Mouse (Mus musculus) cerebellum, adult 11 months (tissue): ENCODE results near the gene Rtp1.

ENCODE experiments used
- DNase-seq: peaks from one replicate; pipeline ENCODE4 v3.0.0; 2022

The Rtp1 gene

GRCm38 (mm10) chr16:23457338-23457737, 28.4 kb downstream of the Rtp1 start:
- DNase-seq, result no peak

GRCm38 (mm10) chr16:23458906-23459588, 30.1 kb downstream of the Rtp1 start:
- no peak for DNase-seq

GRCm38 (mm10) chr16:23463671-23464347, 34.9 kb downstream of the Rtp1 start:
- DNase-seq, result no peak

GRCm38 (mm10) chr16:23471551-23471950, 42.6 kb downstream of the Rtp1 start:
- DNase-seq, result no peak

- DNase-seq, result no peak
Observed at GRCm38 (mm10) chr16:23472046-23472445, 43.1 kb downstream of the Rtp1 start.

- no peak for DNase-seq
Observed at GRCm38 (mm10) chr16:23475651-23476050, 46.7 kb downstream of the Rtp1 start.

- DNase-seq, result no peak
Observed at GRCm38 (mm10) chr16:23476598-23476997, 47.7 kb downstream of the Rtp1 start.

- no peak for DNase-seq
Observed at GRCm38 (mm10) chr16:23479872-23480603, 51.1 kb downstream of the Rtp1 start.

- DNase-seq, result no peak
Observed at GRCm38 (mm10) chr16:23482218-23482617, 53.3 kb downstream of the Rtp1 start.

- DNase-seq, result no peak
Observed at GRCm38 (mm10) chr16:23482846-23483245, 53.9 kb downstream of the Rtp1 start.

GRCm38 (mm10) chr16:23483292-23483691, 54.4 kb downstream of the Rtp1 start:
- no peak for DNase-seq
